Mouse (Mus musculus): ENCODE measurements around the gene Rsph1. TPM values are rescaled to one million over a fixed set of nuclear protein-coding genes. Genes with fewer than 3 reads are reported as not detected.

Gene Rsph1
- total RNA-seq, 2 experiments from 2014 or later: 14.0 to 15.1 TPM

DNA sequence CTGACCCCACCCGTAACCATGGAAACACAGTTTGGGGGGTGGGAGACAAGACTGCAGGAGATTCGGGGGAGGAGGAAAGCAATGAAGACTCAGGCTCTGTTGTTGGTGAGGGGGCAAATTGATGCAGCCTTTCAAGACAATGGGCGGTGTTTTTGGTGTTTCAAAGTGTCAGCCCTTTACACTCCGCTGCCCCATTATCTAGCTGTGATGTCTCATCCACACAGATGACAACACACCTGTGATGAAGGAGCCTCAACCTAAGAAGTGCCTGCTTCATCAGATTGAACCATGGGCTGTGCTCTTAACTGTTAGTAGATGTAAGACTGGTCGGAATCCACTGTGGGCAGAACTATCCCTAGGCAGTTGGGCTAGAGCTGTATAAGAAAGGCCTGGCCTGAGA lies 13.4 kb downstream of the Rsph1 start:
- DNase-seq (ENCODE audit: low spot score in 2 of 2): no peak
- intact Hi-C loops (cut with DNase I): no loop called here

DNA sequence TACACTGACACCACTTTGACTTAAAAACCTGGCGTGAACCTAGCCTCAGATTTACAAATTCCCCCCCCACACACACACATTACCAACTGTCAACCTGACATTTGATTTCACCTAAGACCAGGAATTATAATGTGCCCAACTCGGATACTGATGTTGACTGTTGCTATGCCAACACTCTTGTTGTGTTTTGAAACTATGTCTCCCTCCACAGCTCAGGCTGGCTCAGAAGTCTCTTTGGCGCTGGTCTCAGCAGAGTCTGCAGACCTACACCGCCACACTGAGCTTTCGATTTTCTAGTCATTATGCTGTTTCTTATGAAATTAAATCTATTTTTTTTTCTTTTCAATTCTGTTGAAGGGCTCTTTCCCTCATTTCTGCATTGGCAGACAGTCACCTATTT lies 14.5 kb downstream of the Rsph1 start:
- no peak for DNase-seq (ENCODE audit: low spot score in 2 of 2)
- intact Hi-C loops (cut with DNase I): no loop called here

DNA sequence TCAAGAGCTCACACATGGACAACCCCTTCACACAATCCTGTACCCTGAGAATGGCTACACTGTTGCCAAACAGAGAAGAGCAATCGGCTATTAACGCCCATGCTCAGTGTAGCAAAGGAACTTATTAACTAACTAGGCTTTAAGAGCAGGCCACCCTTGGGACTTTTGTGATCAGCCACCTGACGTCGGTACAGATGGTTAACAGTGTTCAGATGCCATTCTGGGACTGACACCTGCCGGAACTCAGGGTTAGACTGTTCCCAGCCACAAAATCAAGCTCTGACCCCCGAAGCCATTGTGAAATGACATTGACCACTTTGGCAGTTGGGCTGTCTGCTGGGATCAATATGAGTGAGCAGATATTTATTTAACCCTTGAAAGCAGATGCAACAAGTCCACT lies 15.8 kb downstream of the Rsph1 start:
- intact Hi-C loops (cut with DNase I): no loop called here
- no peak for DNase-seq (ENCODE audit: low spot score in 2 of 2)

DNA sequence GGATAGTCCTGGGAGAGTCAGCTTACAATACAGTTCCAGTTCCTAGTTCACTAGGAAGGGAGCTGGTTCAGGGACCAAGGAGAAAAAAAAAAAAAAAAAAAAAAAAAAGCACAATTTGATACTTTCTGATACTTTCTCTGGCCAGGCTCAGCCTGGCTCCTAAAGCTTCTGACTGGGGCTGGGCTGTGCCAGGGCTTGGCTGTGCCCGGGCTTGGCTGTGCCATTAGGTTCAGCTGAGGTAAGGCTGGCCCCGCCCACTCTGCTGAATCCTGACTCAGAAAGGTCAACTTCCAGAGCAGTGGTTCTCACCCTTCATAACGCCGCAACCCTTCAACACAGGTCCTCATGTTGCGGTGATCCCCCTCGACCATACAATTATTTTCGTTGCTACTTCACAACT lies 16.8 kb downstream of the Rsph1 start:
- intact Hi-C loops (cut with DNase I): no loop called here
- DNase-seq (ENCODE audit: low spot score in 2 of 2): no peak

DNA sequence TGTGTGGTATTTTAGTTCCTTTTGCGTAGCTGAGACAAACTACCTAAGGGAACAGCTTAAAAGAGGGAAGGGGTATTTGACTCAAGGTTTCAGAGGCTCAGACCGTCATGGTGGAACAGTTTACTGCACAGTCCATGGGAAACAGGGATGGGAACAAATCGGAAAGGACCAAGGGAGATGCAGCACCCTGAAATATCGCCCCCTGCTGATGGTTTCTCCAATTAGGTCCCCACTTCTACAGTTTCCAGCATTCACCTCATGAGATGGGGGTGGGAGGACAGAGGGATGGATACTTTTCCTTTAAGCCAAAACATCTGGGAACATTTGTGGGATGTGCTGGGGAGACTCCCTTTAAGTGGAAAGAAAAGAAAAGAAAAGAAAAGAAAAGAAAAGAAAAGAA lies 17.4 kb downstream of the Rsph1 start:
- DNase-seq (ENCODE audit: low spot score in 2 of 2): no peak
- intact Hi-C loops (cut with DNase I): loop anchor here (5.0 kb wide), 1 partner anchor 232 kb away; no protein-coding TSS in a partner anchor

DNA sequence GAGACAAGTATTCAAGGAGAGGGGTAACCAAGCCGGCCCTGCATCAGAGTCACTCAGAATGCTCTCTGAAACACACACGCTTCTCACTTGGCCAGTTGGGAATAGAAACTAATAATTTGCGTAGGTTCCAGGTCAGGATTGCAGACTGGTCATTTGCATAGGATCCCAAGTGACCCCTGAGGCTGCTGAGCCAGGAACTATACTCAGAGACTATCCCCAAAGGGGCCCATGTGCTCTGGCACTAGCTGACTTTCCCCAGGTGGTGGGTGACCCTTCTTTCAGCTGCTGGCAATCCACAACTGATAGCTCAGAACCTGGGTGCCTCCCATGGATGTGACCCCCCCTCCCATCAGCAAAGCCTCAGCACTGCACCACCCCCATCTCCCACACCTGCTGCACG lies 18.0 kb downstream of the Rsph1 start:
- intact Hi-C loops (cut with DNase I): loop anchor here (5.0 kb wide), 1 partner anchor 233 kb away; no protein-coding TSS in a partner anchor
- no peak for DNase-seq (ENCODE audit: low spot score in 2 of 2)

DNA sequence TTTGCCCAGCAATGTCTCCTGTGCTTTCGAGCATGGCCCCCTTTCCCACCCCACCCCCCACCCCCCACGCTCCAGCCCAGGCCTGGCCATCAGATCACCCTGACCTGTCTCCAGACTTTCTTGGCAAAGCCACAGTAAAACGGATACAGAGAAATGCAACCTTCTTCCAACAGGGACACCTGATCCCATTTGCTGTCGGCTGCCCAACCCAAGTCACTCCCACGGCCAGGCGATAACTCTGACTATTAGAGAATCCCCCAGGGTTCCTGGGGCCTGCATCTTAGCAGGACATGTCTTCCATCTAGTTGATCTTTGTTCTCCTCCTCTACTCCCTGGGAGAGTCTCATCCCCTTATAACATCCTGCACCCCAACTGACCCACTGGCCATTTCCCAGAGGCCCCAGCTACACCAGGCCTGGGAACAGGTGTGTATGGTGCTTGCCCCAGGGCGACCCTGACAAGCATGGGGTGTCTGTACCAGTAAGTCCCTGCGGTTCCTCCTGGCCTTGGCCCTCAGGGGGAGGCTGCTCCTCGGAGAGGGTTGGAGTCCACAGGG lies 18.8 kb downstream of the Rsph1 start:
- intact Hi-C loops (cut with DNase I): loop anchor here (5.0 kb wide), 1 partner anchor 234 kb away; no protein-coding TSS in a partner anchor
- no peak for DNase-seq (ENCODE audit: low spot score in 2 of 2)

DNA sequence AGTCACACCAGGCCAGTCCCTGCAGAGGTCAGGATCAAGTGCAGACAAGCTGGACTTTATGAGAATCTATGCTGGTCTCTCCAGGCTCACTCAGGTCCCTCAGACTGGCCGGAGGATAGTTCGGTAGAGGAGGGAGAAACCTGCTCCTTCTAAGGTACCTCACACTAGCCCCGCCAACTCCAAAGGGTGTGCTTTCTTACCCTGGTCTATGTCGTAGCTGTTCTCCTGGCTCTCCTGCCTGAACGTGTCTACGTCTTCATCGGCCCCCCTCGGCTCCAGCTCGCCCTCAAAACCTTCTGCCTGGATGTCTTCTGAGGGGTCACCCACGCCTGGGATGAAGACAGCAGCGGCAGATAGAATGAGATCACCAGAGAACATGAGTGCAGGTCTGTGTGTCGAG lies 19.3 kb downstream of the Rsph1 start:
- DNase-seq (ENCODE audit: low spot score in 2 of 2): no peak
- intact Hi-C loops (cut with DNase I): loop anchor here (5.0 kb wide), 1 partner anchor 234 kb away; no protein-coding TSS in a partner anchor

DNA sequence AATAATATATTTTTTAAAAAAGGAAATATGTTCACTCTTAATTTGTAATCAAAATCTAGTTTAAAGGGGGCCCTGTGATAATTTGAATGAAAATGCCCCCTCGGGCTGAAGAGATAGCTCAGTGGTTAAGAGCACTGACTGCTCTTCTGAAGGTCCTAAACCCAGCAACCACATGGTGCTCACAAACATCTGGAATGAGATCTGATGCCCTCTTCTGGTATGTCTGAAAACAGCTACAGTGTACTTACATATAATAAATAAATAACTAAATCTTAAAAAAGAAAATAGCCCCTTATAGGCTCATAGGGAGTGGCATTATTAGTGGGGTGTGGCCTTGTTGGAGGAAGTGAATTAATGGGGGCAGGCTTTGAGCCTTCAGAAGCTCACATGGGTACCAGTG lies 20.0 kb downstream of the Rsph1 start:
- DNase-seq (ENCODE audit: low spot score in 2 of 2): no peak
- intact Hi-C loops (cut with DNase I): loop anchor here (5.0 kb wide), 1 partner anchor 235 kb away; no protein-coding TSS in a partner anchor

DNA sequence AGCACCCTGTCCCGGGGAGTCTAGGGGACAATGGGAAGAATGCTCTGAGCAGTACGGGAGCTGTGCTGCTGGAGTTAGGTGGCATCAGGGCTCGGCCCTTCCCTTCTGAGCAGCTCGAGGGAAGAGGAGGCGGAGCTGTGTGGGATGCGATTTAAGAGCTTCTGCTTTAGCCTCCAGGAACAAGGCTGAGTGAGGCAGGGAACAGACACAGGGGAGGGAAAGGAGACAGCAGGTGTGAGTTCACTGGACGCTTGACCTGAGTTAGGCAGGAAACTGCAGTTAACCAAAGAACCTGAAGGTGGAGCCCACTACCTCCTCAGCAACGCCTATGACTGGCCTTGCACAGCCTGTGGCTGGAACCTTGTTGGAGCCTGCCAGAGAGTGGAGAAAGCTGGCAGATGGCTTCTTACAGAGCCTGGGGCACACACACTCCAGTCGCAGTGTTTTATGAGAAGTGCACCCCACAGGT lies 22.7 kb downstream of the Rsph1 start:
- intact Hi-C loops (cut with DNase I): loop anchor here (1.0 kb wide), 1 partner anchor 54 kb away; no protein-coding TSS in a partner anchor
- DNase-seq (ENCODE audit: low spot score in 2 of 2): peak; percentile 69 to 72

DNA sequence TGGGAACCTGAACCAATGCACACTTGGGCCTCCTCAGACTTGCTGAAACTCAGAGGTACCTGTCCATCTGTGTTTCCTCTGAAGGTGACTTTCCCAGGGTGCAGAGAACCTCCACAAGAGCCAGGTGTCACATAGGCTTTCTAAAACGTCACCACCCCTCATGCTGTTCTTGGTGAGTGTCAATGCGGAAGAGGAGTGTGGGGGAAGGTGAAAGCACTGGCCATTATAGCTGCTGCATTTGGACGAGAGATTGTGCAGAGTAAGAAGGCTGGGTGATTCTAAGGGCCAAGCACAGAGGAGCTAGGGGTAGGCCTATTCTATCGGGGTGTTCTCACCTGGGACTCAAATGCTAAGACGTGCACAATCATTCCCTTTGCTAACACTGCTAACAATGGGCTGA lies 23.2 kb downstream of the Rsph1 start:
- DNase-seq (ENCODE audit: low spot score in 2 of 2): no peak
- intact Hi-C loops (cut with DNase I): loop anchor here (1.0 kb wide), 1 partner anchor 54 kb away; no protein-coding TSS in a partner anchor

DNA sequence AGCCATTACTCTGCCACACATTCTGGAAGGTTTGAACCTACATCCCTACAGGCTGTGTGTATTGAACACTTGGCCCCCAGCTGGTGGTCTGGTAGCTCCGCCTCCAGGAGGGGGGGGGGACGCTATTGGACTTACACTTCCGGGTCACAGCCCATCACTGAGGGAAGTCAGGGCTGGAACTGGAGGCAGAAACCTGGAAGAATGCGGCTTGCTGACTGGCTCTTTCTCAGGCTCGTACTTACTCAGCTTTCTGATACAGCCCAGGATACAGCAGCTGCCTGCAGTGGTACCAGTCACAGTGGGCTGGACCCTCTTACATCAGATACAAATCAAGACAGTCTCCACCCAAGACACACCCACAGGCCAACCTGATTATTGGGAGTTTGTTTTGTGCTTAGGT lies 30.0 kb downstream of the Rsph1 start:
- DNase-seq (ENCODE audit: low spot score in 2 of 2): no peak
- intact Hi-C loops (cut with DNase I): no loop called here

DNA sequence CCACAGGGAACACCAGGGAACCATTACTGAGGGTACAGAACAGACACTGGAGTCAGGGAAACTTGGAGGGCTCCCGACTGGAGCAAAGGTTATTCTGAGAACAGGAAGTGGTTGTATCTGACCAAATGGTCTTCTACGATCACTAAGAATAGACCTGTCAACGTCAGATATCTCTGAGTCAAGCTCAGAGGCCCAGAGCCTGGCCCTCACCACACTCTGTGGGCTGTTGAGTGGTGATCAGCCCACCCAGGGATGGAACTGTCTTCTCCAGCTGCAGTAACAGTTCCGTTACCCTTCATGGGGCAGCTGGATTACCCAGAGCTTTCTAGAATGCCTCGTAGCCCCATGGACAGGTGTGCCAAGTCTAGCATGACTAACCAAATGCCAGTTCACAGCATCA lies 31.9 kb downstream of the Rsph1 start:
- intact Hi-C loops (cut with DNase I): no loop called here
- no peak for DNase-seq (ENCODE audit: low spot score in 2 of 2)

DNA sequence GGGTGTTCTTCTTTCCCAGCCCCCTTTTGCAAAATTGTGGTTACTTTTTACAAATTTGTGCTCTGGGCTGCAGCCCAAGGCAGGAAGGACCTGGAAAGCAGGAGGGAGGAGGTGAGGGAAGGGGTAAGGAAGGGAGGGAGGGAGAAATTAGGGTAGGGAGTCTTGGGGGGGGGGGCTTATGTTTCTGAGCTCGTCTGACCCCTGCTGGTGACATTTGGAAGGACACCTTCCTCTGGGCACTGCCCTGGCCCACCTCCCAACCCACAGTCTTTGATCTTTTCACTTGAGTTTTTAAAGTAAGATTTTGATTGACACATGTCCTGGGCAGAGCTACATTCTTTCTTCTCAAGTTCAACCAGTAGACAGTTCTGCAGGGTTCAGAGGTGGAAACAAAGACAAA lies 34.4 kb downstream of the Rsph1 start:
- DNase-seq (ENCODE audit: low spot score in 2 of 2): no peak
- intact Hi-C loops (cut with DNase I): loop anchor here (5.0 kb wide), 1 partner anchor 230 kb away; no protein-coding TSS in a partner anchor

DNA sequence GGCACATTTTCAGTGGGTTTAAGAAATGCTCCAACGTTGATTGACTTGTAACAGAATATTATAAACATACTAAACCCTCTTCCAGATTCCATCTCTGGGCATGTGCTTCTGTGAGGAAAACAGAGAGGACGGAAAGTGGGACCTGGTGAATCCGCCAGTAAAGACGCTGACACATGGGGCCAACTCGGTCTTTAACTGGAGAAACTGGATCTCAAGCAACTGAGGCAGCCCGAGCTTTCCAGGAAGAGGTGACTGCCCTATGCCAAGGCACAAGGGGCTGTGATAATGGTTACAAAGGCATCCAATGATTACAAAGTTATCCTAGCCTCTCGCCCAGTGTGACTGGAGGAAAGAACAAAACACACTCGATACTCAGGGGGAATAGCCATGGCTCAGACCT lies 36.0 kb downstream of the Rsph1 start:
- no peak for DNase-seq (ENCODE audit: low spot score in 2 of 2)
- intact Hi-C loops (cut with DNase I): loop anchor here (5.0 kb wide), 1 partner anchor 229 kb away; no protein-coding TSS in a partner anchor

DNA sequence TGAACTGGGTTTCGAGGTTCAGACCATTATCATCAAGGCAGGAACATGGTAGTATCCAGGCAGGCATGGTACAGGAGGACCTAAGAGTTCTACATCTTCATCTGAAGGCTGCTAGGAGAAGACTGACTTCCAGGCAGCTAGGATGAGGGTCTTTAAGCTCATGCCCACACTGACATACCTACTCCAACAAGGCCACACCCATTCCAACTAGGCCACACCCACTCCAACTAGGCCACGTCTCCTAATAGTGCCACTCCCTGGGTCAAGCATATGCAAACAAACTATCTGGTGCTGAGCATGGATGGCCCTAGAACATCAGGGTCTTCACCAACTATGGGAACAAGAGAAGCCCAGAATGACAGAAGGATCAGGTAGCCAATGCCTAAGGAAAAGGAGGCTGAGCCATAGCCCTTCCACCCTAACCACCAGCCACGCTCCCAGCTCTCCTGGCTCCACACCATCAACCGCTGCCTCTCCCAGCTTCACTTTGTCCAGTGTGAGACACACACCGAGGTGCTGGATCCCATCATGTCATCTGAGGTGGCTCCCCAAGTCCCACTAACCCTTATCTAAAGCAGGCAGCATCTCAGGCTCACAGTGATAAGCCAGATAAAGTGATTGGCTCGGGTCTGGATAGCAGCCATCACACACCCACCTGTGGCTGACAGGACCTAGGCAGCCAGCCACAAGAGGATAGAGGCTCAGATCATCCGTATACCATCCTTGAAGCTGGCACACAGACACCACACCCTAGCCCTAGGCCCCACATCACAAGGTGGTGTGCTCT lies 38.8 kb downstream of the Rsph1 start:
- intact Hi-C loops (cut with DNase I): no loop called here
- DNase-seq (ENCODE audit: low spot score in 2 of 2): no peak

DNA sequence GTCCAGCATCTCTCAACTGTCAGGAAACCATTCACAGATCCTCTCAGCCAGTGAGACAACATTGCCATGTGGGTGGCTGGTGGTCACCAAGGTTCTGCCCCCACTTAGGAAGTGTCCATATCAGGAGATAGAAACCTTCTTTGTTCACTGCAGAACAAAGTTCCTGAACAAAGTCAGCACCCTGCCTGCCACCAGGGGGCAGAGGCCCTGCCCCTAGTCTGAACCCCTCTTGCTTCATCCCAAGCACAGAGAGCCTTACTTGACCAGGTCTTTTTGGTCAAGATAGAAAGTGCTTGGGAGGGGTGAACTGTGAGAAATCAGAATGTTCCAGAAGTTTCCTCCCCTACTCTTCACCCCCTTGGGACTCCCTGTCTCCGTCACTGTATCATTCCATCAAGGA lies 41.3 kb downstream of the Rsph1 start:
- no peak for DNase-seq (ENCODE audit: low spot score in 2 of 2)
- intact Hi-C loops (cut with DNase I): no loop called here

DNA sequence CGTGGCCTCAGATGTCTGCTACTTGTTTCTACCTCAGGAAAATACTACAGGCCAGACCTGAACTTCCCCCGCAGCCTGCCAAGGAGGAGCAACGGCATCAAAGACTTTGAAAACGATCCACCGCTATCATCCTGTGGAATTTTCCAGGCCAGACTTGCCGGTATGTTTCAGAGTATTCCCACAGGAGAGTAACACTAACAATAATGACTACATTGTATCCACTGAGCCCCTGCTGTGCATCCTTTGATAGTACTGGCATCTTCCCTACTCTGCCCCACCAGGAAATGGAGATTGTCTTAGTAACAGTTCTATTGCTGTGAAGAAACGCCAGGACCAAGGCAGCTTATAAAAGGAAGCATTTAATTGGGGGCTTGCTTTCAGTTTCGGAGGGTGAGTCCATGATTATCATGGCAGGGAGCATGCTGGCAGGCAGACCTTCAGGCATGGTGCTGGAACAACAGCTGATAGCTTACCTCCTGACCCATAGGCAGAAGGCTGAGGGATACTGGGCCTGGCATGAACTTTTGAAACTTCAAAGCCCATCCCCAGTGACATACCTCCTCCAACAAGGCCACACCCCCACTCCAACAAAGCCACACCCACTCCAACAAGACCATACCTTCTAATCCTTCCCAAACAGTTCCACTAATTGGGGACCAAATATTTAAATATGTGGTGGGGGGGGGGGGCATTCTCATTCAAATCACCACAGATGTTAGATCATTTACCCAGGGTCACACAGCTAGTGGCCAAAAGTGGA lies 44.8 kb downstream of the Rsph1 start:
- DNase-seq (ENCODE audit: low spot score in 2 of 2): no peak
- intact Hi-C loops (cut with DNase I): no loop called here

DNA sequence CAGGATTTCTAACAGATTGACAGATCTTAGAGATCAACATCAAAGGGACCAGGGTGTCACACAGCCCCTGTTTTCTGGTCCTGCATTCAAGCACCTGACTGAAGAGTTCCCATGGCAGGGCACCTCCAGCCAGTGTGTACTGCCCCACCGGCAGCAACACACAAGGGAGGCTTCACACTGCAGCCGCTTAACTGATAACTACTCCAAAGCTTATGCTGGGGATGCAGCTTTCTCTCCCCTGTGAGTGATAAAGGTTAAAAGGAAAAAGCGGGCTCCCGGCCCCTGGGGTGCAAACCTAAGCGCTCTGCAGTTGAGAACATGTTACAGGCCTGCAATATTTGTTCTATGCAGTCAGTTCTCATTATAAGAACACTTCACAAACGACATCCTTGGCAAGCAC lies 45.4 kb downstream of the Rsph1 start:
- intact Hi-C loops (cut with DNase I): no loop called here
- no peak for DNase-seq (ENCODE audit: low spot score in 2 of 2)

DNA sequence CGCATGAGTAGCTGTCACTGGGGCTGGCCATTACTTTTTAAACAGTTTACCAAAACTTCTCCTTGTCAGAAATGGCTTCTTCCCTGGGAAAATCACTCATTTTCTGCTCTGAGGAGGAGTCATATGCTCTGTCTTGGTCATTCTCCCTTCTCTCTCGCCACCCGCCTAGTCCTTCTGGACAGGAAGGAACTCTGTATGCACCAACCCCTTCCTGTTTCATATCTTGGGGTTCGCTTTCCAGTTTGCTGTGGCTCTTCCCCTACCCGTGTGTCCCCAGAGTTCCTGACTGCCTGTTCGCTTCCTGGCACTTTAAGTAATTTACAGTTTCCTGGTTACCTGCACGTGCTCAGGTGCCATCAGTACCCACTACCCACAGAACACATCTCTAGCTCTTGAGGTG lies 50.3 kb downstream of the Rsph1 start:
- no peak for DNase-seq (ENCODE audit: low spot score in 2 of 2)
- intact Hi-C loops (cut with DNase I): no loop called here

All from left cerebral cortex, postnatal 36 days (tissue).